Mouse (Mus musculus) retina, embryonic 14.5 days (tissue): Measurements from ENCODE around the gene Tmed1.
"Not testable (repeated sequence)": the region's sequence is repeated elsewhere in the genome, so short reads cannot be mapped to it uniquely, and the experiment has no call there.

ENCODE experiments used
- DNase-seq: peaks from one replicate; pipeline ENCODE4 v3.0.0-alpha.2; 2015; ENCODE audit warnings: low spot score

The Tmed1 gene

DNA sequence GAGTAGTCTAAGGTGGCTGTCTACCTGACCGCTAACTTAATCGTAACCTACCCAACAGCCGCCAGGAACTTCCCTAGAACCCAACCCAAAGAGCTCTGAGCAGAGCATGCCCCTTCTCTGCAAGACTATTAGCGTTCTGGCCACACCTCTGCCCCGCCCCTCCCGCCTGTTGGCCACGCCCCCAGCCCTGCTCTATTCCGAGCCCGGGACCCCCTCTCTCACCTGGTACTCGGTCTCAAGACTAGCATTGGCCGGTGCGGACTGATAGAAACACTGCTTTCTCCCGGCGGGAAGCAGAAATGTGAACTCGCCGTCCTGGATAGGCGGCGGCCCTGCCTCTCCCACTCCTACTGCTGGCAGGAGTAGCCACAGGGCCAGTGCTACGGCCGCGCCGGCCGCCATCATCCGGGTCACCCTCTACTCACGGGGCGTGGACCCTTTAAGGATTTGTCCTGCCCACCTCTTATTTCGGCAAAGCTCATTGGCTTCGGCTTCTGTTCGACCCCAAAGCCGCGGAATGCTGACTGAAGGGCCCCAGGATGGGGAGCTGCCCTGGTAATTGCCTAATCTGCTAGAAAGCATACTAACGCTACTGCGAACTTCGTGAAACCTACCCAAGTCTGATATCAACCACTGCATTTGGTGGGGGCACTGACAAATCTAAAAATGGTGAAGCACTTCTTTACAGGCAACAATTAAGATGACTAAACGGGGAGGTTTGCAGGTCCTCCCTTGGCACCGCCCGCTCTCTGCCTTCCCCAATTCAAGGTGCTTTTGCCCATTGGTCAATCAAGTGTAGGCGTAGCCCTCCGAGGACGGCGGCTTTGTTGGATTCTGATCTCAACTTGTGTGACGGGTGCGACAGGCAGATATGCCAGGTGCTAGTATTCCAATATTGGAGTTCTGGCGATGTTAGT is at the start of gene Tmed1:
Gene Tmed1 (minus strand): TSS at position 481 of the 917 bp plus-strand sequence.
- DNase-seq = peak; percentile 96

DNA sequence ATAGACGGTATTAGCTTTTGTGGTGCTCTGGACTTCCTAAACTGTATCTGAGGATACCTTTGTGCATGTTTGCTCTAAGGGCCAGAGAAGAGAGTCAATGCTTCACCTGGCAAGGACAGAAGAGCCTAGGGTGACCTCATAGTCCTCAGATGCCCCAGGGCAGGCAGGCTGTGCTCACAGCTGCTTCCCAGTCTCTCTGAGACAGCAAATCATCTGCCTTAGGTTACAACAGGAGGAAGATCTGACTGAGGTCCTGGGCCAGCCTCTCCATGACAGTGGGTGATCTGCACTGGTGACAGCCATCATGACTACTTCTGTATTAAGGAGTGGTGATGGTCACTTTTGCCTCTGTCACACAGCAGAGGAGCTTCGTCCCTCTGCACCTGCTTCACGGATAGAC is 49.1 kb upstream of the Tmed1 start:
- DNase-seq = no peak

DNA sequence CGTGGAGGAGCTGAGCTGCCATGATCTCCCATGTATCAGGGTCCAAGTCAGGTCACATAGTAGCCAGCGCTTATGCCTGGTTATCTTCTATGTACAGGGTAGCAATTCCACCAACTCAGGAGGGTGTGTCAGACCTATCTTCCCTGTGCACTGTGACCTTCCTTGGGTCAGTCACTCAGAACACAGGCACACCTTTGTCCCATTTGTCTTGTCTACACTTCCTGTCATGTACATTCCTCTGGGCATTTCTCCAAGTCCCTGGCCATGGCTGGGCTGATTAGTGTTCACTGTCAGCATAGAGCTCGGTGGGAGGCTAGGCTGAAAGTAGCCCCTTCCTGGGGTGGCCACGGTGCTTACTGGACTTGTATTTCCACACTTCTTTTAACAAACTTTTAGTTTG is 48.3 kb upstream of the Tmed1 start:
- DNase-seq = no peak

DNA sequence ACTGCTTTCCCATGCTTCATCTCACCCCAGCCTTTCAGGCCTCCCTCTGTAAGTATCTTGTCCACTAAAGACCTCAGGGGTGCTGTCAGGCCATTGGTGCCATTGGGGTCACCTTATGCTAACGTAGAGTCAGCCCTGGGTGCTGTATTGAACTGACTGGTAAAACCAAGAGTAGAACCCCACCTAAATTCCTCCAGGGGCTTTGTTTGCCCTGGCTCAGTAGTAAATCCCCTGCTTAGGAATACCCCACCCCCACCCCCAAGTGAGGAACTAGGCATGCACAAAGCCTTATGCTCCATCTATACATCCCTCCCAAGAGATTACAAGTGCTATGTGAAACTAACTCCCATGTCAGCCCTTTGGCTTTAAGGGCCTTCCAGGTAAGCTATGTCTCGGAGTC is 47.5 kb upstream of the Tmed1 start:
- DNase-seq = no peak

DNA sequence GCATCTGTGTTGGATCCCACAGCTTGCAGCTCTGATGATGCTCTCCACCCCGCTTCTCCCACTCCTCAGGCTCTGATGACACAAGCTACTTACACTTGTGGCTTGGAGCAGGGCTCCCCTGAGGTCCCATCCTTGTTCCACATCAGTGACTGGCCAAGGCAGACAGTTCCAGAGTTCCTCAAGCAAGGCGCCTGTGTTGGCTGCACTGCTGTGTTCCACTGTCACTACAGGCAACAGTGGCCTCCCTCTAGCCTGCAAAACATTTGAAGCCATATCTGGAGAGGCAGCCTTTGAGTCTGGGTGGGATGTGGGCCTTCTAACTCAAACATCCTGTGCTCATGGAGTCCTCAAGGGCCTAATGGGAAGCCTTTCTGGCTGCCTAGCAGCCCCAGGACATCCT is 46.9 kb upstream of the Tmed1 start:
- no peak for DNase-seq

DNA sequence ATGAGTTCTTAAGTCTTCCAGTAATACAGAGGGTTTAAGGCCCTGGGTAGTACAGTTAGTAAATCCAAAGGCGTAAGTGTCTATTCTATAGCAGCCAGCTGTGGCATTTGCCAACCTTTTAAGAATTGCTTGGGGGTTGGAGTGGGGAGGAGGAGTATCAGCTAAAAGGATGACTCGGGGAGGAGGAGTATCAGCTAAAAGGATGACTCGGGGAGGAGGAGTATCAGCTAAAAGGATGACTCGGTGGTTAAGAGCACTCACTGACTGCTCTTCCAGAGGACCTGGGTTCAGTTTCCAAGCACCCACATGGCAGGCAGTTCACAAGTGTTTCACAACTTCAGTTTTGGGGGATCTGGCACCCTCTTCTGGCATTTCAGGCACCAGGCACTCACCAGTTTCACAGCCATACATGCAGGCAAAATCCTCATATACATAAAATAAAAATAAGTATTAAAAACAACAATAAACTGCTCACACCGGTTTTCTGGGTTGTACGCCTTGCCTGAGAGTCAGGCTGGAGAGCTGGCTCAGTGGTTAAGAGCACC is 45.2 kb upstream of the Tmed1 start:
- no peak for DNase-seq

DNA sequence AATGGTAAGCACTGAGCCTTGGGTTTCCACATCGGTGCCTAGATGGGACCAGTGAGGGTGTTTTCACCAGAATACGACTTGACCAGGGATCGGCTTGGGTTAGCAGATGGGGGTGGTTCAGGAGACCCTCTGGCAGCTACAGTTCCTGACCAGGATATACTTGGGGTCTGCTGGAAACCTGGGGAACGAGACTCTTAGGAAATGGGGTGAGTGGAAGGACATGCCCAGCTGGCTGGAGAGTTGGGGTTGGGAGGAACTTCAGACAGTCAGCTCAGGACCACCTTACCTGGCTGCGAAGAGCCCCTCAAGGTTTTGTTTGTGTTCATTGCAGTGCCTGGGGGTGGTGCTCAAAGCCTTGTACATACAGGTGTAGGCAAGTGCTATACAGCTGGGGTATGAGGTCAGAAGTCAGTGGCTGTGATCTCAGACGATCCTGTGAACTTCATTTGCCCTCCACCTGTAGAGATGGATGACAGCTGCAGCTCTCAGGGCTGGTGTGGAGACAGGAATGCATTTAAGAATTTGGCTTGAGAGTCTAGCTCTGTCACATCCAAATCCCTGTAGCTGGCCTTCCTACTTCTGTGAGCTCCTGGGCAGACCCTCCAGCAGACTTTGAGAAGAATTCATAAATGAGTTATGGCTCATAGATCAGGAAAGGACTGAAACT is 43.7 kb upstream of the Tmed1 start:
- DNase-seq = no peak

DNA sequence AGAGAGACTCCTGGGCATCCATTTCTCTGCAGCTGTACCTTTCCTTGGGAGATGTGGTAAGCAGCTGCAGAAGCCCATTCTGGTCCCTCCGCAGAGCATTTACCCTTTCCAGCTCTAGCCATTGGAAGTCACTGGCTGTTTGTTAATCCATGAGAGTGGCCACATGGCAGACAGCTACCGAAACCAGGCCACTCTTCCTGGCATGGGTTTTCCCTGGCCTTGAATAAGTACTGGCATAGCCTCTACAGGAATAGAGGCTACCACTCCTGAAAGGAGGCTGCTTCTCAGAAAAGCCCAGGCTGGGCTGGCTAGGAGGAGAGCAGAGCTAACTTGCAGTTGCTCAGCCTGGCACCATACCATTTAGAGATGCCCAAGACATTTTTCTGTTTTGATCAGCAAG is 41.0 kb upstream of the Tmed1 start:
- DNase-seq = no peak

DNA sequence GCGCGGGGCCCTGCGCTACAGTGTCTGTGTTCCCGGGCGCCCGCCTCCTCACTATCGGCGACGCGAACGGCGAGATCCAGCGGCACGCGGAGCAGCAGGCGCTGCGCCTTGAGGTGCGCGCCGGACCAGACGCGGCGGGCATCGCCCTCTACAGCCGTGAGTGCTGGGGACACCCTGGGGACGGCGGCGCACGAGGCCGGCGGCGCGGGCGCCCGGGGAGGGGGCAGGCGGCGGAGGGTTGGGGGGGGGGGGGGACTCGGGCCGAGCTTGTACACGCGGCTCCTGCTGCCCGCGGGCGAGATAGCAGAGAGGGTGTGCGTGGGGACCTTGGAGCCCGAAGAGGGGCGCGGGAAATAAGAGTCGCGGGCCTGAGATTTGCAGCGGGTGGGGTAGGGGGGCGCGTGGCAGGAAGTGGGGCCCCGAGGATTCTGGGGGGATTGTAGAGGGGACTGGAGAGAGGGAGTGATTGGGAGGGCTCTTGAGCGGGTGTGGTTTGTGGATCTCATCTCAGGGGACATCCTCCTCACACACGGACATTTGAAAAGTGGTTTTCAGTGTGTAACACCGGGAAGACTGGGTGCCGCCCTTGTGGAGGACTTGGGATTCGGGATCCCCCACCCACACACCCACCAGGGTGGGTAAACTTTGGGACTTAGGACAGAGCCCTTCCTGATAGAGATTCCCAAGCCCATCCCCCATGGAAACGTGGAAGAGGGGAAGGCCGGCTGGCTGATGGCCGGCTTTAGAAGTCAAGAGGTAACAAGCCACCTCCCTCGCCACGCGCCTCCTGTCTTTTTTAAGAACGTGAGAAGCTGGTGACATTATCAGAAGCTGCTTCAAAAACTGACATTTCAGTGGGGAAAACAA is 37.3 kb upstream of the Tmed1 start:
- peak; percentile 62 for DNase-seq

DNA sequence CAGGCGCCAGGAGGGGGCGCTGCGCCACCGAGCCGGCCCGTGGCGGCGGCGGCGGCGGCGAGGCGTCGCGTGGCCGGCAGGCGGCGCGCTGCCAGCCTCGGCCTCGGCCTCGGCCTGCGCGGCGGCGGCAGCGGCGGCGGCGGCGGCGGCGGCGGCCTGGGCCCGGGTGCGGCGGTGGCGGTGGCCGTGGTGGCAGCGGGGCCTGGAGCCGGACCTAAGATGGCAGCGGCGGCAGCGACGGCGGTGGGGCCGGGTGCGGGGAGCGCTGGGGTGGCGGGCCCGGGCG is 36.7 kb upstream of the Tmed1 start, which contains the start of gene Carm1:
Gene Carm1 (plus strand): TSS at position 106 of the 286 bp plus-strand sequence.
- DNase-seq = no peak

DNA sequence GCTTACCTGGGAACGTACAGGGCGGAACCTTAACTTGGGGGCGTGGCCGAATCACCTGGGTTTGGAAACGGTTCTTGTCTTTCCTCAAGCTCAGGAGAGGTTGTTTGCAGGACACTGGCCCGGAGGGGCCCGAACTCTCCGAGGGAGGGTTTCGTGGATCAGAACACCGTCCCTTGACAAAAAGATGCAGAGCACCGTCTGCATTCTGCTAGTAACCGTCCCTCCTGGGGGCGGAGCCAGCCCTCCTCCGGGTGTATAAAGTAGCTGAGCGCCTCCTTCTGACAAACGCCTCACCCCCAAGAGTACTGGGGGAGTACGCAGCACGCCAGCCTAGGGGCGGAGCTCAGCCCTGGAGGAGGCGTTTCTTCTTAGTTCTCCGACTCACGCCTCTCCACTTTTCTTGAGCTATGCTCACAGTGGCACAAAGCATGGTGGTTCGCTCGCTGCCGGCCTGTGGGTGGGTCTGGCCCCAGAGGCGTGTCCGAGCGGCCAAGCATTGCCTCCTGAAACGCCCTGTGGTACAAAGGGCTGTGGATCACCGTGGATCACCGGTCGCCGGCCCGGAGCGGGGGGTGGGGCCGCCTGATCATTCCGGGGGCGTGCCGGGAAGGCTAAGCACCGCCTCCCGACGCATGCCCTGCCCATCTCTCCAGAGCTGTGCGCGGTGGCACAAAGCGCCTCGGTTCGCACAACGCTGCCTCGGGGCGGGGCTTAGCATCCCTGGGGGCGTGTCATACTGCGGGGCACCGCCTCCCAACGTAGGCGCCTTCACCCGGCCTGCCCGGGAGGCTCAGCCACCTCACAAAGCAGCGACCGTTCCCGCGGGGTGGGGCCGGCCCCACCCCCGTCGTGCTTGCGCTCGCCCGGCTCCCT is 36.1 kb upstream of the Tmed1 start:
- peak; percentile 99 for DNase-seq

DNA sequence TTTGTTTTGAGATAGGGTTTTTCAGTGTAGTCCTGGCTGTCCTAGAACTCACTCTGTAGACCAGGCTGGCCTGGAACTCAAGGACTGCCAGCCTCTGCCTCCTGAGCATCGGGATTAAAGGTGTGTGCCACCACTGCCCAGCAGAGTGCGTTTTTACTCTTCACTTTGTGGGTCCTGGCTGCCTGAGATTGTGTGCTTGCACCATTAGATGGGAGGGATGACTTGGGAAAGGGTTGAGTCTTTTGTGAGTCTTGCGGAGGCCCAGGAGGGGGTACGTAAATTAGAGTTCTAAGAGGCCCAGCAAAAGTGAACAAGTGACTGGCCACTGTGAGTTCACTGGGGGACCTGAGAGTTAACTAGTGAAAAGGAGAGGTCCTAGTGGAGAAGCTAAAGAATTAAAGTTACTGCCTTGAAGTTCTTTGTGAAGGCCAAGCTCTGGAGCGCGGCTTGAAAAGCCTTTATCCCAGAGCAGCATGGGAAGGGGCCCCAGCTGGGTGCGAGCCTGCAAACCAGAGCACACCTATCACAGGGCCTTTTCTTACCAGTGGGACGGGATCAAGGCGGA is 35.4 kb upstream of the Tmed1 start:
- DNase-seq = no peak

DNA sequence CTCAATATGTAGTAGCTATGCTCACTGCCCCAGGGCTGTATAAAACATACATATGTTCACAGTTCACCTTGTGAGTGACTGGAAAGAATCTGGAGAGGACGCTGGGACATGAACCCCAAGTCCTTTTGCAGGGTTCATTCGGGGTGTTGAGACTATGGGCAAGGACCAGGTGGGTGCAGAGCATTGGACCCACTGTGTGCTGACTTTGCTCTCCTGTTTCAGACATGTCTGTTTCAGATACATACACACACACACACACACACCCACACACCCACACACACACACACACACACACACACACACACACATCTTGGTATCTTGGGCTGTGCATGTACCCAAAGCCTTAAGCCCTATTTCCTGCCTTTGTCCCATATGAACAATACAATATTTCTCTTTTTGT is 31.9 kb upstream of the Tmed1 start:
- not testable (repeated sequence) for DNase-seq

DNA sequence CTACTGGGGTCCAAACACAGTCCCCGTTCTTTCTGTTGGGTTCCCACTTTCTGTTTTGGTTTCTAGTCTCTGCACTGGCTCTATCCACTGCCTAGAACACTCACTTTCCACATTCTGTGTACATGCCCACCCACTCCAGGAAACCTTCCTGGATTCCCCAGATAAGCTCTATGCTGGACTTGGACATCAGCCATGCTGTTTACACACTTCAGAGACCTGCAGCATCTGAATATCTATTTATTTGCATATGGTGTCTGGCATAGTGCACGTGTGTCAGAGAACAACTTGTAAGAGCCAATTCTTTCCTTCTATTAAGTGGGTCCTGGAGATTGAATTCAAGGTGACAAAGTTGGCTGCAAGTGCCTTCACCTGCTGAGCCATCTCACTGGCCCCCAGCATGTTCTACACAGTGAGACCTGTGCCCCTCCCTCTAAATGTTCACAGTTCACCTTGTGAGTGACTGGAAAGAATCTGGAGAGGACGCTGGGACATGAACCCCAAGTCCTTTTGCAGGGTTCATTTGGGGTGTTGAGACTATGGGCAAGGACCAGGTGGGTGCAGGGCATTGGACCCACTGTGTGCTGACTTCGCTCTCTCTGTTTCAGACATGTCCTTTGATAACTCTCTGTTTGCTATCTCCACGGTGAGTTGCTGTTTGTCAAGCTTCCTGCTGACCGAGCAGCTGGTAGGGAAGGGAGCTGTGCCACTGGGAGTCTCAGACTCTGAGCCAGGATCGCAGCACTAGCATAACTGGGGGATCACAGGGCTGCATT is 30.1 kb upstream of the Tmed1 start:
- DNase-seq = no peak

DNA sequence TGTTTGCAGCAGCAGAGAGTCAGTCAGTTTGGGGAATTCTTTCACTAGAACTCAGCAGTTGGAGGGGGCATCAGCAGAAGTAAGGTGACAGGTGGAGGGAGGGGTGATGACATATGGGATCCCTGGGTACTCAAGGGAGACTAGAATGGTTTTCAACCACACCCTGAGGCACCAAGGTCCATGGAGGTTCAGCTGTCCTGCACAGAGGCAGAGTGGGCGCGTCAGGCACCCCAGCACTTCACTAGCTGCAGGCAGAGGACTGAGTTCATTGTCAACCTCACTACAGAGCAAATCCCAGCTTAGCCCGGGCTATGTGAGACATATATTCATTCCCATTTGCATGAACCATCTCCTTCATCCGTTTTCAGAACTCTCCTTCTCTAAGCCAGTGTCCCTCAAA is 27.0 kb upstream of the Tmed1 start:
- DNase-seq = no peak

DNA sequence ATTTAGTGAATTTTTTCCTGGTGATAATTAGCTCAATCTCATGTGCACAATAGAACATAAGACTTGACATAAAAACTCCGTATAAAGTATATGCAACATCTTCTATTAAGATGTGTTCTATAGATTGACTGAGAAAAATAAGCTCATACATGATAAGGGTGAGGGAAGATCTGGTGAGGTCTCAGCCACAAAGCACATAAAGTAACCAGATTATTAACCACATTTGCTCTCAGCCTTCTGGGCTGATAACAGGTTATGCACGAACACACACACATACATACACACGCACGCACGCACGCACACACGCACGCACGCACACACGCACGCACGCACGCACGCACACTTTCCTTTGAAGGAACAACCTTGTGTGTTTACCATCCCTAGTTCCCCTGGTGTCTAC is 26.4 kb upstream of the Tmed1 start:
- DNase-seq = no peak

DNA sequence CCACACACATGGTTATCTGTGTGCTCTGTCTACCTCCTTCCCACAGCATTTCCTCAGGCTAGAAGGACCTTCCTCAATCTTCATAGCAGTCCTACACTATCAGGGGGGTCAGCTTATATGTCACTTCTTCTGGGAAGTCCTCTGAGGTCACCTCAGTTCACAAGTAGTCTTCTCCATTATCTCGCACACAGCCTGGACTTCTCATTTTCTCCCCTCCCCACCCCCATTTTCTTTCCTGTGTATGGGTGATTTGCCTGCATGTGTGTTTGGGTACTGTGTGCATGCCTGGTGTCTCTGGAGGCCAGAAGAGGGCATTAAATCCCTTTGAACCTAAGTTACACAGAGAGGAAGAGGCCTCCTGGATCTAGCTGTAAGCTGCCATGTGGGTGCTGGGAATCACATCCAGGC is 17.9 kb upstream of the Tmed1 start:
- DNase-seq = no peak

DNA sequence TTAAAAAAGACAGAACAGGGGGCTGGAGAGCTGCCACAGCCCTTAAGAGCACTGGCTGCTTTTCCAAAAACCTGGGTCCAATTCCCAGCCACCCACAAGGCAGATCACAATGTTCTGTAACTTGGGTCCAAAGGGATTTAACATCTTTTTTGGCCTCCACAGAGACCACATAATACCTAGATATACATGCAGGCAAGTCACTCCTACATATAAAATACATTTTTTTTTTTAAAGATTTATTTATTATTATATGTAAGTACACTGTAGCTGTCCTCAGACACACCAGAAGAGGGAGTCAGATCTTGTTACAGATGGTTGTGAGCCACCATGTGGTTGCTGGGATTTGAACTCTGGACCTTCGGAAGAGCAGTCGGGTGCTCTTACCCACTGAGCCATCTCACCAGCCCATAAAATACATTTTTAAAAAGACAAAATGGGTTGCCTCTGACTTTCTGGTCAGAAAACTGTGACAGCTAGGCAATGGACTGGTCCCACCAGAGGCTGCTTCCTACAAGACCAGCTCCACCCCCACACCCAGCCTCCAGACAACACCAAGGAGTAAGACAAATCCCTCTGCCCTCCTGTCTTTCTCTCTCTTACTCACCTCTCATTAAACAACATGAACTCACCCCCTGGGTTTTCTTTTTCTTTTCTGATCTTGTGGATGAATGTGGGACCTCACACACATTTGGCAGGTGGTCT is 17.2 kb upstream of the Tmed1 start:
- DNase-seq = no peak

DNA sequence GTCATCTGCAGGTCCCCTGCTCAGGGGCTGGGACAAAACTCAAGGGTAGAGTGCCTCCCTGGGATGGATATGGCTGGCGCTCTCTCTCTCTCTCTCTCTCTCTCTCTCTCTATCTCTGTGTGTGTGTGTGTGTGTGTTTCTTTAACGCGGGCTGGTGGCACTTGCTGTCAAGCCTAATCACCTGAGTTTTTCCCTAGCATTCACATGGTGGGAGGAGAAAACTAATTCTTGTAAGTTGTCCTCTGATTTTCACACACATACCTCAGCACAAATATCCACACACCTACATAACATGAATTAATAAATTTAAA is 16.5 kb upstream of the Tmed1 start:
- no peak for DNase-seq
